Mouse (Mus musculus) G1E (cell line): ENCODE results near the gene Adprm. TPM values are rescaled to one million over a fixed set of nuclear protein-coding genes. Genes with fewer than 3 reads are reported as not detected.

Experiments
- ATAC-seq: 2 replicates; pipeline ENCODE4 v1.8.0; 2016; ENCODE audit warnings: mild to moderate bottlenecking; ENCODE audit not compliant: insufficient number of reproducible peaks, poor library complexity, low FRiP score, severe bottlenecking; ENCODE audit errors: extremely low read depth
- DNase-seq: peaks from one replicate; pipeline ENCODE4 v3.0.0; 2012; ENCODE audit warnings: low spot score
- H3K27me3 ChIP-seq: 2 replicates; pipeline ENCODE4 v1.6.1; 2012; ENCODE audit warnings: mild to moderate bottlenecking, low read length, inconsistent platforms; ENCODE audit not compliant: insufficient read depth
- H3K36me3 ChIP-seq: replicated peaks from 2 replicates; pipeline ENCODE3; 2012; ENCODE audit warnings: mild to moderate bottlenecking, inconsistent platforms
- H3K4me1 ChIP-seq: 2 replicates; pipeline ENCODE4 v1.6.1; 2012; ENCODE audit warnings: low read depth, low read length, inconsistent platforms, mixed read lengths; ENCODE audit not compliant: insufficient read depth
- H3K4me3 ChIP-seq: 2 replicates; pipeline ENCODE4 v1.5.1; 2012; ENCODE audit warnings: low read depth, mild to moderate bottlenecking, inconsistent platforms, low read length, moderate library complexity, mixed read lengths
- H3K9me3 ChIP-seq: replicated peaks from 2 replicates; pipeline ENCODE4 v1.6.1; 2012; ENCODE audit warnings: inconsistent platforms
- CTCF ChIP-seq: IDR thresholded peaks from 2 replicates; pipeline ENCODE4 v1.5.1; 2012; ENCODE audit warnings: low read depth, low read length, inconsistent platforms, mixed read lengths
- GATA1 ChIP-seq: IDR thresholded peaks from 2 replicates; pipeline ENCODE4 v1.6.1; 2012; ENCODE audit warnings: borderline replicate concordance, low read length, inconsistent platforms, mixed read lengths
- GATA2 ChIP-seq: IDR thresholded peaks from 2 replicates; pipeline ENCODE4 v1.6.1; 2012; ENCODE audit warnings: low read depth, low read length, inconsistent platforms, borderline replicate concordance
- POLR2AphosphoS5 ChIP-seq: IDR thresholded peaks from 2 replicates; pipeline ENCODE4 v1.6.1; 2012; ENCODE audit warnings: low read depth, low read length, inconsistent platforms; ENCODE audit not compliant: insufficient replicate concordance
- TAL1 ChIP-seq: conservative IDR thresholded peaks from 2 replicates; pipeline ENCODE4 v1.6.1; 2012; ENCODE audit warnings: low read depth, low read length, inconsistent platforms, mixed read lengths
- polyA plus RNA-seq: library from polyadenylated mRNA; stranded (reverse); fragments of >175 nt; gene quantifications from 2 replicates; pipeline ENCODE4 v1.2.3, GENCODE M21; 2012
- total RNA-seq, 2 experiments: library from RNA; stranded (forward) in 1 of 2; stranded (reverse) in 1 of 2; fragments of 200-1000 nt in 1 of 2; fragments of >200 nt in 1 of 2; fragmentation: Nextera tagmentation in 1 of 2; gene quantifications; 2 replicates each; pipeline ENCODE4 v1.2.3; 2014 to 2017

Gene Adprm
- 13.3 and 26.6 TPM in 2 replicates for total RNA-seq (2014; fragmentation: Nextera tagmentation)
- total RNA-seq (2017), result 23.9 and 25.7 TPM in 2 replicates
- polyA plus RNA-seq, result 0.40 and 1.0 TPM in 2 replicates

GRCm38 (mm10) chr11:67052321-67052952 lies at the start of gene Adprm, which contains the start of gene Sco1:
TSS of gene Adprm (minus strand) at chr11:67052594.
TSS of gene Sco1 (plus strand) at chr11:67052670.
- peak; percentile 89 for DNase-seq
- Histone ChIP-seq H3K27me3 (no peaks in the 10 kb centered on the region), H3K4me1 (peaks cover 13% of the 10 kb centered on the region), H3K36me3 (peaks cover 62% of the 10 kb centered on the region), H3K9me3 (no peaks in the 10 kb centered on the region), H3K4me3 (peak within 1 kb of the TSS; percentile 92)
- ATAC-seq, result peak; percentile 97
- TF ChIP-seq CTCF, result no peak
- TF ChIP-seq GATA1, result no peak
- TF ChIP-seq POLR2AphosphoS5, result no peak
- TF ChIP-seq TAL1, result no peak
- TF ChIP-seq GATA2, result no peak

GRCm38 (mm10) chr11:67101713-67102112 lies 49.3 kb upstream of the Adprm start:
- no peak; the same call in 1 of the 2 replicates for ATAC-seq

GRCm38 (mm10) chr11:67100169-67100568 lies 47.8 kb upstream of the Adprm start:
- DNase-seq (peak; percentile 15), ATAC-seq (no peak)
- H3K36me3 ChIP-seq, result no peaks in the 10 kb centered on the region

More at GRCm38 (mm10) chr11:67101713-67102112, 49.3 kb upstream of the Adprm start:
- no peak overlapping the region for H3K4me3 ChIP-seq
- H3K27me3 ChIP-seq, result no peaks in the 10 kb centered on the region
- TF ChIP-seq TAL1, result no peak
- TF ChIP-seq GATA1, result no peak
- no peak for TF ChIP-seq POLR2AphosphoS5
- TF ChIP-seq GATA2, result no peak
- TF ChIP-seq CTCF, result no peak
- peaks cover 3% of the 10 kb centered on the region; the same call in 1 of the 2 replicates for H3K9me3 ChIP-seq
- no peaks in the 10 kb centered on the region for H3K4me1 ChIP-seq
- no peak for DNase-seq
- no peaks in the 10 kb centered on the region for H3K36me3 ChIP-seq

GRCm38 (mm10) chr11:67099241-67099640 lies 46.8 kb upstream of the Adprm start:
- Histone ChIP-seq H3K4me3 (no peak overlapping the region), H3K4me1 (no peaks in the 10 kb centered on the region), H3K36me3 (no peaks in the 10 kb centered on the region), H3K27me3 (no peaks in the 10 kb centered on the region; the same call in 1 of the 2 replicates), H3K9me3 (peaks cover 10% of the 10 kb centered on the region)
- DNase-seq (no peak), ATAC-seq (no peak)
- TF ChIP-seq GATA1 (no peak), GATA2 (no peak), TAL1 (no peak), POLR2AphosphoS5 (no peak), CTCF (no peak)

More at GRCm38 (mm10) chr11:67100169-67100568, 47.8 kb upstream of the Adprm start:
- H3K27me3 ChIP-seq, result no peaks in the 10 kb centered on the region
- H3K4me3 ChIP-seq, result no peak overlapping the region
- H3K4me1 ChIP-seq, result no peaks in the 10 kb centered on the region
- TF ChIP-seq CTCF (0 out of 2 replicates have a peak, but pooled peaks have one; percentile 33), TAL1 (no peak)
- peaks cover 3% of the 10 kb centered on the region; the same call in 1 of the 2 replicates for H3K9me3 ChIP-seq

- ATAC-seq, result no peak
- H3K9me3 ChIP-seq, result peaks cover 11% of the 10 kb centered on the region
- H3K4me3 ChIP-seq, result no peak overlapping the region
- no peaks in the 10 kb centered on the region for H3K36me3 ChIP-seq
- DNase-seq, result no peak
- no peaks in the 10 kb centered on the region; the same call in 1 of the 2 replicates for H3K27me3 ChIP-seq
- no peak for TF ChIP-seq CTCF
- no peak for TF ChIP-seq TAL1
- TF ChIP-seq POLR2AphosphoS5, result no peak
- no peak for TF ChIP-seq GATA2
- no peak for TF ChIP-seq GATA1
- no peaks in the 10 kb centered on the region for H3K4me1 ChIP-seq
Measured at GRCm38 (mm10) chr11:67098427-67098826, 46.0 kb upstream of the Adprm start.

GRCm38 (mm10) chr11:67097709-67098108 lies 45.3 kb upstream of the Adprm start:
- Histone ChIP-seq H3K9me3 (peaks cover 11% of the 10 kb centered on the region), H3K4me3 (no peak overlapping the region), H3K27me3 (no peaks in the 10 kb centered on the region; the same call in 1 of the 2 replicates), H3K4me1 (no peaks in the 10 kb centered on the region), H3K36me3 (no peaks in the 10 kb centered on the region)
- TF ChIP-seq POLR2AphosphoS5, result no peak
- TF ChIP-seq GATA2, result no peak
- no peak for TF ChIP-seq GATA1
- no peak for TF ChIP-seq TAL1
- TF ChIP-seq CTCF, result no peak
- DNase-seq (no peak), ATAC-seq (no peak)
